In genomic region chr3:105090981-105091380, GRCm38 (mm10) we compare ENCODE assay signal across 8 mouse cellular contexts. TPM values are rescaled to one million over a fixed set of nuclear protein-coding genes. Genes with fewer than 3 reads are reported as not detected.
DNase-seq lines count a peak whose midpoint lies in the region; ATAC-seq lines count a peak whose summit lies in the region.

No protein-coding gene starts in this region.

- no peak overlapping the region for H3K4me3 ChIP-seq in hindbrain, embryonic 11.5 days (ENCODE audit: low read depth, low read length)
- H3K4me3 ChIP-seq in hindbrain, embryonic 14.5 days (replicated peaks; ENCODE audit: low read length): no peak overlapping the region
- H3K4me3 ChIP-seq in embryonic facial prominence, embryonic 15.5 days (replicated peaks): no peak overlapping the region

- DNase-seq in hindbrain, embryonic 11.5 days (ENCODE audit: low spot score): peak; percentile 32
- DNase-seq in hindbrain, embryonic 14.5 days (ENCODE audit: low spot score): no peak
- DNase-seq in R1 (ENCODE audit: low read depth, low spot score): peak; percentile 85
- peak; percentile 60 to 72 for DNase-seq in heart, postnatal 10 days
- DNase-seq in layer of hippocampus, adult 8-10 months (ENCODE audit: low spot score in 2 of 2): peak; percentile 57 to 58
- DNase-seq in lung, postnatal 14 days: peak; percentile 60
- DNase-seq in yolk sac, embryonic 10.5 days (ENCODE audit: low spot score): peak; percentile 17

- H3K9me3 ChIP-seq in hindbrain, embryonic 11.5 days (ENCODE audit: control insufficient read depth, low read length): no peaks in the 10 kb centered on the region
- H3K9me3 ChIP-seq in hindbrain, embryonic 14.5 days (ENCODE audit: control insufficient read depth, low read length): no peaks in the 10 kb centered on the region
- H3K9me3 ChIP-seq in embryonic facial prominence, embryonic 15.5 days (replicated peaks): no peaks in the 10 kb centered on the region

- H3K27ac ChIP-seq in hindbrain, embryonic 11.5 days (ENCODE audit: low read depth, low read length): no peak overlapping the region
- no peak overlapping the region for H3K27ac ChIP-seq in hindbrain, embryonic 14.5 days
- no peak overlapping the region for H3K27ac ChIP-seq in embryonic facial prominence, embryonic 15.5 days (replicated peaks)

- no peak for ATAC-seq in hindbrain, embryonic 11.5 days (ENCODE audit: low FRiP score)
- ATAC-seq in hindbrain, embryonic 14.5 days (ENCODE audit: low FRiP score): no peak
- ATAC-seq in embryonic facial prominence, embryonic 15.5 days (ENCODE audit: insufficient number of reproducible peaks, low FRiP score, low TSS enrichment, low read depth): peak; percentile 57; the same call in 1 of the 2 replicates

- 44% methylated on average over 3 of the region's 3 CpGs for whole genome bisulfite sequencing in hindbrain, embryonic 11.5 days
- 36% methylated on average over 3 of the region's 3 CpGs for WGBS in hindbrain, embryonic 14.5 days
- WGBS in embryonic facial prominence, embryonic 15.5 days: 18% methylated on average over 3 of the region's 3 CpGs

- intact Hi-C loops in heart, postnatal 10 days (cut with DNase I): loop anchor here (1.0 kb wide), 1 partner anchor 13 kb away; no protein-coding TSS in a partner anchor

- no peaks in the 10 kb centered on the region for H3K4me1 ChIP-seq in hindbrain, embryonic 11.5 days (replicated peaks; ENCODE audit: control insufficient read depth, insufficient read depth, low read length)
- H3K4me1 ChIP-seq in hindbrain, embryonic 14.5 days (replicated peaks; ENCODE audit: control insufficient read depth, insufficient read depth, low read length): 0 out of 2 replicates have a peak, but pooled peaks cover 6% of the 10 kb centered on the region
- 0 out of 2 replicates have a peak, but pooled peaks cover 5% of the 10 kb centered on the region for H3K4me1 ChIP-seq in embryonic facial prominence, embryonic 15.5 days

- no peaks in the 10 kb centered on the region for H3K27me3 ChIP-seq in hindbrain, embryonic 11.5 days (ENCODE audit: control insufficient read depth, insufficient read depth, low read length)
- H3K27me3 ChIP-seq in hindbrain, embryonic 14.5 days (ENCODE audit: control insufficient read depth, insufficient read depth, low read length): no peaks in the 10 kb centered on the region
- no peaks in the 10 kb centered on the region for H3K27me3 ChIP-seq in embryonic facial prominence, embryonic 15.5 days

- no peak overlapping the region for H3K9ac ChIP-seq in hindbrain, embryonic 11.5 days (ENCODE audit: low read depth, low read length)
- no peak overlapping the region for H3K9ac ChIP-seq in hindbrain, embryonic 14.5 days
- no peak overlapping the region for H3K9ac ChIP-seq in embryonic facial prominence, embryonic 15.5 days

- no peak overlapping the region for H3K4me2 ChIP-seq in hindbrain, embryonic 11.5 days (replicated peaks; ENCODE audit: low read depth, low read length)
- no peak overlapping the region for H3K4me2 ChIP-seq in hindbrain, embryonic 14.5 days (replicated peaks)
- no peak overlapping the region for H3K4me2 ChIP-seq in embryonic facial prominence, embryonic 15.5 days (replicated peaks)

- no peaks in the 10 kb centered on the region for H3K36me3 ChIP-seq in hindbrain, embryonic 11.5 days (ENCODE audit: control insufficient read depth, insufficient read depth, low read length)
- H3K36me3 ChIP-seq in hindbrain, embryonic 14.5 days (replicated peaks; ENCODE audit: control insufficient read depth, insufficient read depth): no peaks in the 10 kb centered on the region
- no peaks in the 10 kb centered on the region for H3K36me3 ChIP-seq in embryonic facial prominence, embryonic 15.5 days

RNA-seq across cellular contexts. Expression of gene 4930564D02Rik, which starts 24.3 kb away (rescaled TPM):
- polyA plus RNA-seq in hindbrain, embryonic 11.5 days (2014; fragmentation: Nextera tagmentation; extraction: Ambion mirVana): not detected in 2 replicates
- polyA plus RNA-seq in hindbrain, embryonic 14.5 days (2014; fragmentation: Nextera tagmentation; extraction: Ambion mirVana): not detected in 2 replicates
- not detected in 2 replicates for polyA plus RNA-seq in embryonic facial prominence, embryonic 15.5 days (2015; fragmentation: Nextera tagmentation; extraction: Ambion mirVana)
- not detected for total RNA-seq in heart, postnatal 10 days (2021)
- not detected for total RNA-seq in layer of hippocampus, adult 8-10 months (2022)

RNA-seq across cellular contexts. Expression of gene Cttnbp2nl, which starts 38.0 kb away (rescaled TPM):
- 46.7 and 52.3 TPM in 2 replicates for polyA plus RNA-seq in hindbrain, embryonic 11.5 days (2014; fragmentation: Nextera tagmentation; extraction: Ambion mirVana)
- polyA plus RNA-seq in hindbrain, embryonic 14.5 days (2014; fragmentation: Nextera tagmentation; extraction: Ambion mirVana): 47.1 and 55.4 TPM in 2 replicates
- 25.9 and 29.9 TPM in 2 replicates for polyA plus RNA-seq in embryonic facial prominence, embryonic 15.5 days (2015; fragmentation: Nextera tagmentation; extraction: Ambion mirVana)
- total RNA-seq in heart, postnatal 10 days (2021): 10 to 100 TPM; 33.4 to 33.5 TPM
- total RNA-seq in layer of hippocampus, adult 8-10 months (2022): 10 to 100 TPM; 24.7 to 42.3 (median 34.1) TPM
